Mouse (Mus musculus) natural killer cell, adult 2 months (primary cell): ENCODE data around the gene Sirt2.

Source experiments
- DNase-seq, 2 experiments: peaks; one replicate each; pipeline ENCODE4 v3.0.0; 2022; ENCODE audit warnings: low spot score in 2 of 2

The Sirt2 gene

DNA sequence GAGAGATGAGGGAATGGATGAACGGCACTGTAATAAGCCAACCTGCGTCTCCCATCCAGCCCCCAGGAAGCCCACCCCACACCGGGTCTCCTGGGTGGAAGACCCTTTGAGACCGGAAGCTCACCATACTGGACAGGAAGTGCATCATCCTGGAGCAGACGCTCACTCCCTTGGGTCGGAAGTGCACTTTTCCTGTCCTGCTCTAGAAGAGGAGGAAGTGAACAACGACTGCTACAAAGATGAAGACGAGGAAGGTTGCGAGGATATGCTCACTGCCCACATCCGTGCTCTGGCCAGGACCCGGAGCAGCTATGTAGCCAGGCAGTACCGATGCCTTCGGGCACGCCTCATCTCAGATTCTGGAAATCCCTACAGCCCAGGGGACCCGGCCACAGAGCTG, 29.3 kb downstream of the Sirt2 start:
- no peak for DNase-seq

DNA sequence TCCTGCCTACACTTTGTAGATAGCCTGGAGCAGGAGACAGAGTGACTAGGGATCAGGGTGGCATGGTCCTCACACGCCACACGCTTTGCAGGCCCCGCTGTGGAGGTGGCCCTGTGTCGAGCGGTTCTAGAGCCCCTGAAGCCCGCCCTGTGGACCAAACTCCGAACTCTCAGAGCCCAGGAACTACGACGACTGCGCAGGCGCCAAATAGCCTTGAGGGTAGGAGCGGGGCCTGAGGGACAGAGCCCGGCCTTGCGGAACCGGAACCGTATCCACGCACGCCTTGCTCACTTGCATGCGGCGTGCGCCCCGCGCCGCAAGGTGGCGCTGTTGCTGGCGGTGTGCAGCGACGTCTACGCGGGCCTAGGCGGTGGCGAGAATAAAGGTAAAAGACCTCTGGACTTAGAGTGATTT, 30.0 kb downstream of the Sirt2 start:
- DNase-seq, result peak; percentile 72 to 81

DNA sequence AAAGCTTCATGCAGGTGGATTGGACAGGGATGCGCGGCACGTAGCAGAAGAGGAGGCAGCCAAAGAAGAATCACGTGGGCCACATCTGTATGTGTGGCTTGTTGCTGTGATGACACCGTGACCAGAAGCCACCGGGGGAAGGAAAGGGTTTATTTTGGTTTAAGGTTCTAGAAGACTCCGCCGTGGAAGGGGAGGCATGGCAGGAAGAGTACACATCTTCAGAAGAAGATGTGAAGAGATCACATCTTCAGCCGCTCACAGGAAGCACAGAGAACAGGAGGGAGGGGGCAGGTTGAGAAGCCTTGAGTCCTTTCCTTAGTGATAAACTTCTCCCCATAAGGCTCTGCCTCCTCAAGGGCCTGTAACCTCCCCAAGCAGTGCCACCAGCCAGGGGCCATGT, 33.5 kb downstream of the Sirt2 start:
- no peak for DNase-seq

DNA sequence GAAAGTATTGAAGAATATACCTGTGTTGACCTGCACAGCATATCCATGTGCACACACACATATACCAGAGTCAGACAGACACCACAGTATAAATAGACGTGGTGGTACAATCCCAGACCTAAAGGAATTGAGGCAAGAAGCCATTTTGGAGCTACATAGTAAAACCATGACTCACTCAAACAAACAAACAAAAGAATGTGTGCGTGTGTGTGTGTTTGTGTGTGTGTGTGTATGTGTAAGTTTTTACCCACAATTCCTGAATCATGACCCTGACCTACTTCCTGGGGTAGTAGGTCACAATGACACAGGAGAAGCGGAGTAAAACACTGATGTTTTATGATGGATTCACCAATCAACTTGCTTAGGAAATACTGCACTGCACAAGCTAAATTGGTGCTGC, 34.9 kb downstream of the Sirt2 start:
- no peak for DNase-seq

DNA sequence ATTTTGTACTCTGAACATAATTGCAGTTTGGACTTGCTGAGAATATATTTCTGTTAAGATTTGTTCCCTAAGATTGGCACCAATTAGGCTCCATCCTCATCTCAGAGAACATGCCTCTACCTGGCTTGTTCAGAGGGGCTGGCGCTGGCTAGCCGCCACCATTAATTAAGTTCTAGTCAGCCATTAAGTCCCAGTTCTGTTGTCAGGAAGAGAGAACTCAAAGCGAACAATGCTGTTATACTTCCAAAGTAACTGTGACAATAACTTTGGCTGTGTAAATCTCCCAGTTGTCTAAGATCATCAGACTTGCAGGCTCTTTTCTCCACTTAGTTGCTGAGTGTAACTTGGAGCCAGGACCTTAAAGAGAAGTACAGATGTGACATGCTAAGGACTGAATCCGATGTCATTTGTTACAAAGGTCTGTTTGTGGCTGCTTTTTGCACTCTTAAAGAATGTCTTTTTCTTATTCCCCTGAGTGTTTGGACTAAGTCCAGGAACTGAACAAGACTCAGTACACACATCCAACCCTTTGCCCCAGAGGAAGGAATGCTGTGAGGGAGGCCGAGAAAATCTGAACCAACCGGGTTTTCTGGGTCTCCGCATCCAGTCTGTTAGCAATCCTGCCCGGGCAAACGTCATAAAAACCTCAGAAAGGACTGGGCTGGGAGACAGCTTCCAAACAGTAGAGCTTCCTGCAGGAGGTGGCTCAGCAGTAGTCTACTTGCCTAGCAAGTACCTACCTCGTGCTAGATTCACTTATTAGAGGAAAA, 35.6 kb downstream of the Sirt2 start:
- no peak for DNase-seq

DNA sequence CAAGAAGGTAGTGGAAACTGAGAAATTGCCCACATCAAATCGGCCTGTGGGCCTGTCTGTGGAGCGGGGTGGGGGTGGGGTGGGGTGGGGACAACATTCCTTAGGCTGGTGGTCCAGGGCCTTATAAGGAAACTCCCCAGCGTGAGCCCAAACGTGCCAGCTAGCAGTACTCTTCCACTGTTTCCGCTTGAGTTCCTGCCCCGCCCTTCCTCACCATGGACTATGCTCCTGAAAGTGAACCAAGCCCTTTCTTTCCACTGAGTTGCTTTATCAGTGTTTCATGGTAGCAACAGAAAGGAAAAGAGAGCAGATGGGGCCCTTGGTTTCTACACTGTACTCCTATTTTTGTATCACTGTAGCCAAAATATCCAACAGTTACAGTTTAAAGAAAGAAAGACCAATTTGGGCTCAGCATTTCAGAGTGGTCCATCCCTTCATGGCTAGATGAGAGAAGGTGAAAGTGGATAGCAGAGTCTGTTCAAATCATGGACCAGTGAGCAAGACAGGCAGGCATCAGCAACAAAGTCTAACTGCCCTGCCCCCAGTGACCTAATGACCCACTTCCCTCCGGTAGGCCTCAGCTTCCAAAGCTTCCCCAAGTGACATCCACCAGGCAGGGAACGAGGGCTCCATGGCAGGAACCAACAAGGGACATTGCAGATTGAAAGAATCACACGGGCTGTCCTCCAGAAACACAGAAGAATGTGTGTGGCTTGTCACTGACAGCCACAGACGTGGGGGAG, 36.5 kb downstream of the Sirt2 start:
- DNase-seq, result no peak

DNA sequence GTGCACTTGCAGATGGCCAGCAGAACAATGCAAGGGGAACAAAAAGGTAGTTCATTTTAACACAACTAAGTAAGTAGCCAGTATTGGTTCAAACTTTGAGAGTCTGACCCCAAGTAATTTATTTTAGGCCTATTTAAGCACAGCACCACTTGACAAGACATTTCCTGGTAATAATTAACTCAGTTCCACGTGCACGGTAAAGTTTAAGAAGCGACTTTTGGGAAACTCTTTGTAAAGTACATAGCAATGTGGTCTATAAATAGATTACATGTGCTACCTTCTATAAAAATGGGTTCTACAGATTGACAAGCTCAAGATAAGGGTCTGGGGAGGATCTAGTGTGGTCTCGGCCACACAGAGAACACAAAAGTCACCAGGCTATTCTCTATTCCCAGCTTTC, 37.2 kb downstream of the Sirt2 start:
- DNase-seq, result no peak

DNA sequence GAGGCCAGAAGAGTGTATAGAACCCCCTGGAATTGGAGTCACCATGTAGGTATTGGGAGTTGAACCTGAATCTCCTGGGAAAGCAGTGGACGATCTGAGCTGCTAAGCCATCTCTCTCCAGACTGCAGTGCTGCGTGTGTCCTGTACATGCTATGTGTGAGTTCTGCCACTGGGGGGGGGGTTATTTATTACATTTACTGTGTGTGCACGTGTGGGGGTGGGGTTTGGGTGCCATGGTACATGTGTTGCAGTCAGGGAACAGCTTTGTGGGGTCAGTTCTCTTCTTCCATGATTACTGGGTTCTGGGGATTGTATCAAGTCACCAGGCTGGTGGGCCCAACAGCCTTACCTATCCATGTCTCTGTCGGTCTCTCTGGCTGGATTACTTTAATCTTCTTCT, 40.3 kb downstream of the Sirt2 start:
- DNase-seq, result peak in 1 of 2 experiments; percentile 58

DNA sequence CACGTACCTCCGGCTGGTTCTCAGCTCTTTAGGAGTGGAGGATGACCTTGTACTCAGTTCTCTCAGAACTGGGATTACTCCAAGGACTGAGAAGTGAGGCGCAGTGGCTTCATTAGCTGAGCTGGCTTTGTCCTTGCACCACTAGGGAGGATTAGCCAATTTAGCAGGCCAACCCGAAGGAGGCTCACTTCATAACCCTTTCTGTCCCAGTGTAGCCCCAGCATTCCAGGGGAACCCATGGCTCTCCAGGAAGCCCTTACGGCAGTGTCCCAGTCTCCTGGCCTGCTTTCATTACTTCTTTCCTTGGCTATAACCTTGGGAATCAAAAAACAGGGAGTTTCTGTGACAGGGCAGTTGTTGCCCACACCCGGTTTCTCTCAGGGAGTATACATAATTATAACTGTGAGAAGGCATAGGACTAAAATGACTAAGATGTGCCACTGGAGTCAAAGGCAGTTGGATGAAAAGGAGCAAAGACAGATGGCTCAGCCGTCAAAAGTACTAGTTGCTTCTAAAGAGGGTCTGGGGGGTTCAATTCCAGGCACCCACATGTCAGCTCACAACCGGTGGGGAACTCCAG, 41.2 kb downstream of the Sirt2 start:
- DNase-seq, result no peak

DNA sequence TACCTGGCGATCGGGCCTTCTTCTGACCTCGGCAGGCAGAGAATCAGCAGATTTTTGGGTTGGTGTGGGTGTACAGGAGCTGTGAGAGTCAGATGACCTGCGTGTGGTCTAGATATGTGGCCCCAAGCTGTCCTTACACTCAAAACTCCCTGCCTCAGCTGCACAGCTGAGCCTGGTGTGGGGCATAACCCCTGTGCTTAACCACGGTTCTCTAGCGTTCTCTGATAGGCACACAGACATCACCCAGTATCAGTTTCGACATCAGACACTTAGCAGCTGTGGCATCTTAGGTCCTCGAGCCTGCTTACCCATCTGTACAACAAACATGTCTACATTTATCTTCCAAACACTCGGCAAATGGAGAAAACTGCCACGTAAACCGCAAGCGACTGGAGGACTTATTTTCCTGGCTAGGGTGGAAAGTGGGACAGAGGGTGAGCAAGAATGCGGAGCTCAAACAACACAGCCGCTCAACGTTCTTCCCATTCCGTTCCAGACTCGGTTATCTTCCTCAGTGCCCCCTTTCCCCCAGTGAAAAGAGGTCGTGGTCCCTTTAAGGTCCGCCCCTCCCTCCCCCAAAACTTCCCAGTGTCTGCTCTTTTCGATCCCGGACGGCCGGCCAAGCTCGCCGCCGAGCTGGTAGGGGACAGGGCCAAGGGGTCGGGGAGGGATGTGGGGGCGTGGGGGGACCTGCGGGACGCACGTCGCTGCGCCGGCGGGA, 41.8 kb downstream of the Sirt2 start, which contains the start of gene Hnrnpl:
Hnrnpl (plus strand) TSS at position 321 of the 721 bp plus-strand sequence.
- peak; percentile 78 to 88 for DNase-seq

DNA sequence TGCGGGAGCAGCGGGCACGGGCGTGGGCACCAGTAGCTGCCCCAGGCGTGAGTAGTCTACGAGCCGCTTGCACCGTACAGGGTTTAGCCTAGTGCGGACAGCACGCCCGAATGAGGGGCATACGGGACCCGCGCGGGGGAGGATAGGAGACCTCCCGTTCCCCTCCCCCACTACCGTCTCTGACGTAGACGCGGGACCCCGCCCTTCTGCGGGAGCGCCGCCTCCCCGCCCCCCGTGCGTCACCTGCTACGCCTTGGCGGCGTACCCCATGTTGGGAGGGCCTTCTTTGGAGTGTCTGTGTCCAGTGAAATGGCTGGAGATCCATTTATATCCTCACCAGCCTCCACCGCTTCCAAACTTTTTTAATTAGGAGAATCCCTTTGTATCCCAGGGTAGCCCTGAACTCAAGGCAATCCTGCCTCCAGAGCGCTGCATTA, 42.4 kb downstream of the Sirt2 start:
- peak; percentile 95 to 96 for DNase-seq

DNA sequence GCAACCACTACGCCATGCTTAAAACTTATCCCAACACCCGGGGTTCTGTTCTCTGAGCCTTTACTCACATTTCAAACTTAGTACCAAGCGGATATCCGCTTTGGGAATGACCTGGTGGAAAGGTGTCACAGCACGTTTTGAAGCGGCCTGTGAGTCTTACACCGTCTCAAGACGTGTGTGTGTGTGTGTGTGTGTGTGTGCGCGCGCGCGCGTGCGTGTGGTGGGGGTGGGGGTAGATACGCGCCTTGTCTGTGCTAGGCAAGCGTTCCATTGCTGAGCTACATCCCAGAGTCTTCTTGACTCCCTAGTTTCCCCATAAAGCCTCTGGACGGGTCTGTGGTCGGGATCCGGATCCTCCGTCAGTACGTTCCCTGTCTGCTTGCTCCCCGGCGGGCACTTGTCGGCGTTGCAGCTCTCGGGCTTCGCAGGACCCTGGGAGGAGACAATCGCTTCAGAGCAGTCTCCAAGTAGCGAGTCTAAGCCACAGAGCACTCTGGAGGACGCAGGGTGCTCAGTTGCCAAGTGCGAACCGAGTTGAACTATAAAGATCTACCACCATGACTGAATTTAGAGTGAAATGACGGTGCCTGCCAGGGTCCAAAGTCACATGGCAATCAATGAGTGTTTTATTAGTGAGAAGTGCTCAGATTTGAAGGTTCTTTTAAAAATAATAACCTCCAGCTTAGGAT, 43.0 kb downstream of the Sirt2 start:
- peak in 1 of 2 experiments; percentile 74 for DNase-seq

DNA sequence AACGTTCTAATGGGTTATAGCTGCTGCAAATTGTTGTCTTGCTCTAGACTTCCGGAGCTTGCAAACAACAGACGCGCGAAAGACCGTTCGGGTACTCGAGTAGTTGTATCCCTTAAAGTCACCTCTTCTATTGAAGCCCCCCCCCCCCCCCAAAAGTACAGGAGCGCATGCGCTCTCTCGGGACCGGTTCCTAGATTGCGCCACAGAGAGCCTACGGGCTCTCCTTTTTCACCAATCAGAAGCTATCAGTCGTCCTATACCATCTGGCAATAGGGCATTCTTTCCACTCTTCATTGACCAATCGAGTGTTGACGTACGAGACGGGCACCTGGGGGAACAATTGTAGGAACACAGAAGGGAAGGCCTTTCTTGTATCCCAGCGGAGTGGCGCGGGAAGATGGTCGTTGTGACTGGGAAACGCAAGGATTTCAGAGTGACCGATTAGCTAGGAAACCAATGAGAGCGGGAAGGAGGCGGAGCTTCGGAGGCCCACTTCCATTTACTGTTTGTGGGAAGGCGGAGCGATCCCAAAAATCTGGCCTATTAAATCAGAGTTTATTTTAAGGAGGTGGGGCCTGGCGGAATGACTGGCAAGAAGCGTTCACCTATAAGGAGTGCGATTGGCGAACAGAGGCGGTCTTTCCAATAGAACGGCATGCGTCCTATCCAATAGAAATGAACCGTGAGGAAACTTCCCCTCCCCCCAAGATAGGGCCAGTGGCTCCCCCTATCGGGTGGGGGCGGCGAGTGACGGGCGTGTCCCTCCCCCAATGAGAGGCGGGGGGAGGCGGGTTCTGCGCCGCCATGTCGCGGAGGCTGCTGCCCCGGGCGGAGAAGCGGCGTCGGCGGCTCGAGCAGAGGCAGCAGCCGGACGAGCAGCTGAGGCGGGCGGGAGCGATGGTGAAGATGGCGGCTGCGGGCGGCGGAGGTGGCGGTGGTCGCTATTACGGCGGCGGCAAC, 43.9 kb downstream of the Sirt2 start:
- DNase-seq, result peak; percentile 99

DNA sequence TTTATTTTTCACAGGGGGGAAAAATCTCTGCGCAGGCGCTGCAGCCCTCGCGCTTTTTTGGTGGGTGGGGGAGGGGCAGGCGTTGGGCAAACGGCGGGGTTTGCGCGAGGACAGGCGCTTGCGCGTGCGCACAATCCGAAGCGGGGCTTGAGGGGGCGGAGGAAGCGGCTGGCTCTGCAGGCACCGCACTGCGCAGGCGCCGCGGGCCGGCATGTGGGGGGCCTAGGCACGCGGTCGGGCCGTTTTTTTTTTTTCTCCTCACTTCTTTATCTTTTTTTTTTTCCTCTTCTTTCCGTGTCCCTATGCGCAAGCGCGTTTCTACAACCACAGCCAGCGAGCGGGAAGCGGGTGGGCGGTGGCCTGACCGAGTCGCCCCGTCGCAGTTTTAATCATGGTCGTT, 44.7 kb downstream of the Sirt2 start:
- peak; percentile 86 to 92 for DNase-seq

DNA sequence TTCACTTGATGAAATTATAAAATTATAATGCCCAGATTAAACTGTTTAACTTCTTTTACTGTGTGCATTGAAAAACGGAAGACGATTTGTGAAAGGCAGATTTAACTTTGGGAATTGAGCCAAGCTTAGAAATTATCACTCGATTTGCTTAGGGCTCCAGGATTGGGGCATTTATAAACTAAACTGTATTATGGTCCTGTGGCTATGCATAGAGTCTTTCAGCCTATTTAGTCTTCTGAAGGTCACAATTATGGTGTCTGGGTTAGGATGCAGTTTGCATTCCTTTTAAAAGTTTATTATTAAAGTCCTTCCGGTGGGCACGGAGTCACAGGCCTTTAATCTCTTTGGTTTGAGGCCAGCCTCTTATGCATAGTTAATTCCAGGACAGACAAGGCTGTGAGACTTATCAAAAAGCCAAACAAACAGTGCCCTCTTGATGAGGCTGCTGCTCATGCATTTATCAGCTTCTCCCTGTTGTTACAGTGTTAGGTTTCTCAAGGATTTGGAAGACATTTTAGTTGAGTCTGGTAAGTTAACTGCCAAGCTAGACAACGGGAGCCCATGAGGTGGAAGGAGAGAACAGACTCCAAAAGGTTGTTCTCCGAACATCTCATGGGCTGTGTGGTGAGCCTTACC, 45.2 kb downstream of the Sirt2 start:
- DNase-seq, result no peak

DNA sequence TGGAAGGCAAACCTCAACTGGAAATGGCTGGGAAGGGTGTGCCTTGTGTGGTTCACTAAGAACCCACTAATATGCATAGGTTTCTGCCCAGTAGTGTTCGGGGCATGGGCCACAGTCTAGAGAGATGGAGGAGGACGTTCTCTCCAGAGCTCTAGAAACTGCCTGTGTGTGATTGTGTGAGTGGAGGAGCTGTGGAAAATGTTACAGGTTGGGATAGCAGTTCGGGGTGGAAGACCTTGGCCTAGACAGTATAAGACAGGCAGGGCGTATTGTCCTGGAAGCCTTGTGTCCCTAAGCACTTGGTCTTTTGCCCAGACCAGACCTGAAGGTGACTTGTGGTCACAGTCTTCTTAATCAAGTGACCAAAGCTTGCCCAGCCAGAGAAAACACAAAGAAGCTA, 45.9 kb downstream of the Sirt2 start:
- DNase-seq, result no peak

DNA sequence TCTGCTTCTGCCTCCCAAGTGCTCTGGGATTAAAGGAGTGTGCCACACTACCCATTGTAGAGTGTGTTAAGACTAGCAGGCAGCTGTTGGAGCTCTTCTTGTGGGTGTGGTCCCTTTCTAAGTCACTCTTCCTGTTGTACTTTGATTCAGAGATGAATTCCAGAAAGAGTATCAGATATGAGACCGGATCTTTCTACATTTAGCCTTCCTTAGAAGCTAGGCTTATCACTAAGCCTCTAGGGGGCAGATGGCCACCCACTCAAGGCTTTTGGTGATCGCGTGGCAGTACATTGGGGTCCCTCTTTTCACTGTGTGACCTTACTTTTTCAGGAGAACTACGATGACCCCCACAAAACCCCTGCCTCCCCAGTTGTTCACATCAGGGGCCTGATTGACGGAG, 46.4 kb downstream of the Sirt2 start:
- no peak for DNase-seq

DNA sequence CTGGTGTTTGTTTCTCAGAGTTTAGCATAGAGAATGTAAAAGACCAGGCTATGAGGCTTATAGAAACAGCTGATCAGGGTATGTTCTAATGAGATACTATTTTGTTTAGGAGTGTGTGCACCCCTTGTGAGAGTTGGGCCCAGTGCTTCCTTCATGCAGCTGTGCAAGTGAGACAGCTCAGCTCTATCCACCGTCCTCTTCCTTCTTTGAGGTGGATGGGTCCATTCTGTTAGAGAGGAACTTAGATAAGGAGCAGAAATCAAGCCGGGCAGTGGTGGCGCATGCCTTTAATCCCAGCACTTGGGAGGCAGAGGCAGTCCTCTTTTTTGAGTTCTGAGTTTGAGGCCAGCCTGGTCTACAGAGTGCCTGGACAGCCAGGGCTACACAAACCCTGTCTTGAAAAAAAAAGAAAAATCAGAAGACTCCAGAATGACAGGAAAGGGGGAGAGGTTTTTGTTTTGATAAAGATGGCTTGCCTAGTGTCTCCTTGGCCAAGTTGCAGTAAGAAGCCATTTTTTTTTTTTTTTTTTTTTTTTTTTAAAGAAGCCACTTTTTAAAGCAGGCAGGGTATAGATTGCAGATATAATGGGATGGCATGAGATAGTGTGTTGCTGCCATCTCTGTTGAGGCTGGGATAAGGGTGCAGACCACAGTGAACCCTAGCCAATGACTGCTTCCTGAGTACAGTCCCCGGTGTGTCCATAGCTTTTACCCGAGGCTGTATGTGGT, 47.9 kb downstream of the Sirt2 start:
- DNase-seq, result no peak

DNA sequence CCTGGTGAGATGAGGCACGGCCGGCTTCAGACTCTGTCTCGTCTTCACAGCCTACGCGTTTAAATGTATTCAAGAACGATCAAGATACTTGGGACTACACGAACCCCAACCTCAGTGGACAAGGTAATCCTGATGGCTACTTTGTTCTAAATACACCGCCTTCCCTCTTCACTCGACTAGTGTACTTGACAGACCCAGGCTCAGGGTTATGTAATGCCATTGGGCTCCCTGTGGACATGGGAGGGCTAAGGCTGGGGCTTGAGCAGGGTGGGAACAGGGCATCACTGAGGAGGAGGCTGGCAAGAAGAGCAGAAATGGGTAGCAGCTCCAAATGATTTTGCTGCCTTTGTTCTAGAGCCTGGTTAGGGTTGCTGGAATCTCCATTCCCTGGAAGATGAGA, 48.7 kb downstream of the Sirt2 start:
- DNase-seq, result no peak
